Mouse (Mus musculus) CH12.LX (cell line): ENCODE data around the gene Tmem206. TPM values are rescaled to one million over a fixed set of nuclear protein-coding genes. Genes with fewer than 3 reads are reported as not detected.

Experiments
- DNase-seq: peaks from one replicate; pipeline ENCODE4 v3.0.0-alpha.2; 2013; ENCODE audit errors: extremely low read depth
- H3K27ac ChIP-seq: 2 replicates; pipeline ENCODE4 v1.5.1; 2012; ENCODE audit warnings: low read depth, mild to moderate bottlenecking, control low read depth, moderate library complexity; ENCODE audit not compliant: insufficient read depth
- H3K27me3 ChIP-seq: replicated peaks from 2 replicates; pipeline ENCODE3; 2012; ENCODE audit warnings: inconsistent platforms
- H3K36me3 ChIP-seq, 2 experiments: replicated peaks in 1 of 2; 2 replicates each; pipeline versions ENCODE3 to v1.6.1; 2012; ENCODE audit warnings: inconsistent platforms in 1 of 2, low read length in 1 of 2, mild to moderate bottlenecking in 1 of 2, mixed read lengths in 1 of 2, moderate library complexity in 1 of 2; ENCODE audit not compliant: control insufficient read depth in 1 of 2, insufficient read depth in 1 of 2
- H3K4me1 ChIP-seq, 2 experiments: 2 replicates each; pipeline ENCODE4 v1.6.1; 2012; ENCODE audit warnings: inconsistent platforms in 1 of 2, moderate library complexity in 1 of 2; ENCODE audit not compliant: insufficient read depth in 2 of 2, control insufficient read depth in 1 of 2
- H3K4me2 ChIP-seq: 2 replicates; pipeline ENCODE4 v1.6.1; 2012; ENCODE audit warnings: low read depth, mild to moderate bottlenecking, control low read depth; ENCODE audit not compliant: poor library complexity, insufficient read depth, severe bottlenecking
- H3K4me3 ChIP-seq, 3 experiments: fragments of 150-350 bp in 1 of 3; sonication (generic) in 1 of 3; replicated peaks in 1 of 3; 2 replicates each; pipeline versions ENCODE3 to v1.5.1; 2011 to 2012; ENCODE audit warnings: low read depth in 2 of 3, low read length in 2 of 3, mild to moderate bottlenecking in 2 of 3, moderate library complexity in 2 of 3, control low read depth in 1 of 3, improper control_type of control experiment in 1 of 3, inconsistent platforms in 1 of 3, mixed read lengths in 1 of 3; ENCODE audit not compliant: poor library complexity in 1 of 3
- H3K79me2 ChIP-seq: replicated peaks from 2 replicates; pipeline ENCODE4 v1.6.1; 2012; ENCODE audit warnings: mild to moderate bottlenecking, moderate library complexity; ENCODE audit not compliant: control insufficient read depth, poor library complexity, insufficient read depth, severe bottlenecking; ENCODE audit errors: extremely low read depth
- H3K9ac ChIP-seq: 2 replicates; pipeline ENCODE4 v1.6.1; 2012; ENCODE audit warnings: low read depth, mild to moderate bottlenecking, control low read depth, moderate library complexity; ENCODE audit not compliant: insufficient read depth
- H3K9me3 ChIP-seq: replicated peaks from 2 replicates; pipeline ENCODE3; 2012; ENCODE audit warnings: low read length, inconsistent platforms, mixed read lengths
- BHLHE40 ChIP-seq: IDR thresholded peaks from 2 replicates; pipeline ENCODE4 v1.6.1; 2011; ENCODE audit warnings: mild to moderate bottlenecking, low read depth, low read length, improper control_type of control experiment
- CHD1 ChIP-seq: IDR thresholded peaks from 2 replicates; pipeline ENCODE4 v1.6.1; 2012; ENCODE audit warnings: low read depth, low read length, improper control_type of control experiment, inconsistent platforms
- CHD2 ChIP-seq: IDR thresholded peaks from 2 replicates; pipeline ENCODE4 v1.6.1; 2011; ENCODE audit warnings: low read length, improper control_type of control experiment
- CTCF ChIP-seq, 2 experiments: IDR thresholded peaks in 1 of 2; conservative IDR thresholded peaks in 1 of 2; 2 replicates each; pipeline ENCODE4 v1.5.1; 2011 to 2012; ENCODE audit warnings: low read depth in 2 of 2, low read length in 2 of 2, improper control_type of control experiment in 1 of 2, inconsistent platforms in 1 of 2, mild to moderate bottlenecking in 1 of 2, moderate library complexity in 1 of 2
- E2F4 ChIP-seq: IDR thresholded peaks from 2 replicates; pipeline ENCODE4 v1.6.1; 2011; ENCODE audit warnings: low read depth, low read length, improper control_type of control experiment; ENCODE audit not compliant: insufficient replicate concordance
- ELF1 ChIP-seq: IDR thresholded peaks from 2 replicates; pipeline ENCODE4 v1.6.1; 2014; ENCODE audit warnings: low read depth, mild to moderate bottlenecking, inconsistent platforms, low read length, improper control_type of control experiment
- EP300 ChIP-seq: IDR thresholded peaks from 2 replicates; pipeline ENCODE4 v1.6.1; 2011; ENCODE audit warnings: low read length, improper control_type of control experiment
- ETS1 ChIP-seq: conservative IDR thresholded peaks from 2 replicates; pipeline ENCODE4 v1.6.1; 2012; ENCODE audit warnings: low read depth, mild to moderate bottlenecking, inconsistent platforms, low read length, improper control_type of control experiment, moderate library complexity
- GABPA ChIP-seq: IDR thresholded peaks from 2 replicates; pipeline ENCODE4 v1.6.1; 2012; ENCODE audit warnings: low read depth, low read length, improper control_type of control experiment, inconsistent platforms; ENCODE audit not compliant: insufficient replicate concordance
- HCFC1 ChIP-seq: IDR thresholded peaks from 2 replicates; pipeline ENCODE4 v1.6.1; 2012; ENCODE audit warnings: low read depth, mild to moderate bottlenecking, inconsistent platforms, low read length, improper control_type of control experiment
- IRF4 ChIP-seq: IDR thresholded peaks from 2 replicates; pipeline ENCODE4 v1.6.1; 2014; ENCODE audit warnings: low read depth, mild to moderate bottlenecking, inconsistent platforms, low read length, improper control_type of control experiment
- JUN ChIP-seq: IDR thresholded peaks from 2 replicates; pipeline ENCODE4 v1.6.1; 2011; ENCODE audit warnings: low read depth, mild to moderate bottlenecking, low read length, improper control_type of control experiment, moderate library complexity; ENCODE audit not compliant: insufficient read depth
- KAT2A ChIP-seq: IDR thresholded peaks from 2 replicates; pipeline ENCODE4 v1.6.1; 2012; ENCODE audit warnings: low read length, improper control_type of control experiment, inconsistent platforms; ENCODE audit not compliant: insufficient replicate concordance
- MAX ChIP-seq: IDR thresholded peaks from 2 replicates; pipeline ENCODE4 v1.6.1; 2011; ENCODE audit warnings: low read length, improper control_type of control experiment
- MAZ ChIP-seq: IDR thresholded peaks from 2 replicates; pipeline ENCODE4 v1.6.1; 2012; ENCODE audit warnings: low read depth, mild to moderate bottlenecking, inconsistent platforms, low read length, improper control_type of control experiment, moderate library complexity
- MEF2A ChIP-seq: IDR thresholded peaks from 2 replicates; pipeline ENCODE4 v1.6.1; 2014; ENCODE audit warnings: low read depth, mild to moderate bottlenecking, inconsistent platforms, low read length, improper control_type of control experiment, borderline replicate concordance
- MXI1 ChIP-seq: IDR thresholded peaks from 2 replicates; pipeline ENCODE4 v1.6.1; 2011; ENCODE audit warnings: mild to moderate bottlenecking, low read depth, low read length, improper control_type of control experiment
- MYC ChIP-seq: IDR thresholded peaks from 2 replicates; pipeline ENCODE4 v1.6.1; 2011; ENCODE audit warnings: low read depth, mild to moderate bottlenecking, improper control_type of control experiment, low read length
- NELFE ChIP-seq: IDR thresholded peaks from 2 replicates; pipeline ENCODE4 v1.6.1; 2011; ENCODE audit warnings: low read depth, low read length, improper control_type of control experiment
- NRF1 ChIP-seq: IDR thresholded peaks from 2 replicates; pipeline ENCODE4 v1.6.1; 2014; ENCODE audit warnings: low read depth, mild to moderate bottlenecking, inconsistent platforms, low read length, improper control_type of control experiment, moderate library complexity
- POLR2A ChIP-seq: IDR thresholded peaks from 2 replicates; pipeline ENCODE4 v1.6.1; 2011; ENCODE audit warnings: low read depth, mild to moderate bottlenecking, improper control_type of control experiment, low read length
- RAD21 ChIP-seq: IDR thresholded peaks from 2 replicates; pipeline ENCODE4 v1.6.1; 2011; ENCODE audit warnings: low read depth, mild to moderate bottlenecking, low read length, improper control_type of control experiment, moderate library complexity
- SIN3A ChIP-seq: IDR thresholded peaks from 2 replicates; pipeline ENCODE4 v1.6.1; 2012; ENCODE audit warnings: low read length, improper control_type of control experiment, inconsistent platforms
- SMC3 ChIP-seq: IDR thresholded peaks from 2 replicates; pipeline ENCODE4 v1.6.1; 2011; ENCODE audit warnings: low read depth, low read length, improper control_type of control experiment
- TBP ChIP-seq: conservative IDR thresholded peaks from 2 replicates; pipeline ENCODE4 v1.6.1; 2011; ENCODE audit warnings: low read depth, low read length, improper control_type of control experiment
- UBTF ChIP-seq: IDR thresholded peaks from 2 replicates; pipeline ENCODE4 v1.6.1; 2012; ENCODE audit warnings: low read depth, mild to moderate bottlenecking, inconsistent platforms, low read length, improper control_type of control experiment, moderate library complexity
- USF1 ChIP-seq: IDR thresholded peaks from 2 replicates; pipeline ENCODE4 v1.6.1; 2014; ENCODE audit warnings: low read depth, mild to moderate bottlenecking, inconsistent platforms, low read length, improper control_type of control experiment
- USF2 ChIP-seq: conservative IDR thresholded peaks from 2 replicates; pipeline ENCODE4 v1.6.1; 2011; ENCODE audit warnings: low read depth, low read length, improper control_type of control experiment
- ZC3H11A ChIP-seq: IDR thresholded peaks from 2 replicates; pipeline ENCODE4 v1.6.1; 2012; ENCODE audit warnings: low read depth, mild to moderate bottlenecking, inconsistent platforms, low read length, improper control_type of control experiment
- ZKSCAN1 ChIP-seq: IDR thresholded peaks from 2 replicates; pipeline ENCODE4 v1.6.1; 2012; ENCODE audit warnings: low read depth, inconsistent platforms, low read length, improper control_type of control experiment, borderline replicate concordance
- ZNF384 ChIP-seq: IDR thresholded peaks from 2 replicates; pipeline ENCODE4 v1.6.1; 2012; ENCODE audit warnings: low read depth, low read length, improper control_type of control experiment, inconsistent platforms
- dilution Hi-C: fragments of 300-500 bp; cut with MboI; formaldehyde crosslinking; loops from 2 replicates; pipeline ENCODE4 v1.14.3; 2020; ENCODE audit warnings: low sequenced_read_pairs; ENCODE audit not compliant: extremely low pct_unique_long_range_greater_than_20kb, extremely low pct_ligation_motif_present
- in situ Hi-C: fragments of 300-500 bp; cut with MboI; formaldehyde crosslinking; loops from 3 replicates; pipeline ENCODE4 v1.14.3; 2019; ENCODE audit warnings: low sequenced_read_pairs, low pct_ligation_motif_present, low pct_unique_long_range_greater_than_20kb, mixed read lengths
- polyA plus RNA-seq: library from polyadenylated mRNA; unstranded; fragments of >175 nt; gene quantifications from 2 replicates; pipeline ENCODE4 v1.2.1, GENCODE M21; 2012; ENCODE audit warnings: low read depth; ENCODE audit not compliant: insufficient read length
- total RNA-seq, 2 experiments: library from RNA; depleted of rRNA; stranded (reverse); fragments of 300-350 nt in 1 of 2; fragments of >200 nt in 1 of 2; gene quantifications; 2 replicates each; pipeline ENCODE4 v1.2.3; 2012 to 2014

Gene Tmem206
- total and polyA plus RNA-seq, 3 experiments, result 13.1 to 16.4 (median 15.4) TPM

DNA sequence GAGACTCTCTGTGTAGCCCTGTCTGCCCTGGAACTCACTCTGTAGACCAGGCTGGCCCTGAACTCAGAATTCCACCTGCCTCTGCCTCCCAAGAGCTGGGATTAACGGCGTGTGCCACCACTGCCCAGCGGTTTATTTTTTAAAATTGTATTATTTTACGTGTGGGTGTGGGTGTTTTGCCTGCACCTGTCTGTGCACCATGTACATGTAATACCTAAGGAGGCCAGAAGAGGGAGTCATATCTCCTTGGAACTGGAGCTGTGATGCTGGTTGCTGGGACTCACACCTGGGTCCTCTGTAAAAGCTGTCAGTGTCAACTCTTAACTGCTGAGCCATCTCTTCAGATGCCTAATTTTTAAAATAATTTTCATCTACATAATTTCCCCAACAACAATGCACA lies 38.8 kb downstream of the Tmem206 start:
- DNase-seq, result peak; percentile 60
- Histone ChIP-seq H3K9ac (no peak overlapping the region), H3K9me3 (no peaks in the 10 kb centered on the region), H3K27me3 (no peaks in the 10 kb centered on the region), H3K4me2 (no peak overlapping the region), H3K36me3 (peaks cover 36 to 87% of the 10 kb centered on the region in 2 experiments), H3K79me2 (0 out of 2 replicates have a peak, but pooled peaks cover 2% of the 10 kb centered on the region), H3K4me3 (no peak overlapping the region), H3K27ac (no peak overlapping the region), H3K4me1 (peaks cover 0 to 7% of the 10 kb centered on the region in 2 experiments; a peak in 1 of 4 replicates)
- TF ChIP-seq CTCF (conservative IDR thresholded peaks at IDR 0.05 in 1 of 2, IDR thresholded peaks at IDR 0.05 in 1 of 2; ENCODE audit: low read depth in 2 of 2, low read length in 2 of 2) (peak; percentile 70 to 74), SMC3 (peak; percentile 69), BHLHE40 (no peak), EP300 (no peak), RAD21 (peak; percentile 75)
- dilution Hi-C loops (no loop called here), in situ Hi-C loops (no loop called here)

DNA sequence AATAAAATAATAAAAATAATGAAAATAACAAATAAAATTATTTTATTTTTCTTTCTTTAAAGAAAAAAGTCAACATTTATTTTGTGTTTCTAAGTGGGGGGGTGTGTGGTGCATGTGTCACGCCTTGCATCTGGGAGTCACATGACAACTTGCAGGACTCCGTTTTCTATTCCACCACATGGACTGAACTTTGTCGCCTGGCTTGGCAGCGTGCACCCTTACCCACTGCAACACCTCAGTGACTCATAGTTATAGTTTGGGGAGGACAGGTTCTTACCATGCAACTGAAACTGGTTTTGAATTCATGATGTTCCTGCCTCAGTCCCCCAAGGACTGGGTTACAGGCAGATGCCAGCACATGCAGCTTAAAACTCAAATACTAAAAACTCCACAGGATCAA lies 42.5 kb downstream of the Tmem206 start:
- H3K4me1 ChIP-seq, result peaks cover 0 to 7% of the 10 kb centered on the region in 2 experiments; a peak in 1 of 4 replicates
- no peak overlapping the region for H3K4me2 ChIP-seq
- 0 out of 2 replicates have a peak, but pooled peaks cover 2% of the 10 kb centered on the region for H3K79me2 ChIP-seq
- H3K4me3 ChIP-seq, result no peak overlapping the region
- no peaks in the 10 kb centered on the region for H3K9me3 ChIP-seq
- H3K36me3 ChIP-seq, result peaks cover 31 to 71% of the 10 kb centered on the region in 2 experiments
- peak; percentile 23 for DNase-seq
- TF ChIP-seq MYC (peak; percentile 83), CHD1 (no peak), UBTF (no peak), HCFC1 (no peak), ETS1 (no peak; the same call in 1 of the 2 replicates), SIN3A (no peak), CHD2 (no peak), E2F4 (no peak), ZNF384 (no peak), RAD21 (no peak), GABPA (no peak), USF2 (no peak), CTCF (conservative IDR thresholded peaks at IDR 0.05 in 1 of 2, IDR thresholded peaks at IDR 0.05 in 1 of 2; ENCODE audit: low read depth in 2 of 2, low read length in 2 of 2) (no peak), JUN (no peak), MAZ (no peak), ZC3H11A (no peak), SMC3 (no peak), USF1 (peak; percentile 2; the same call in 1 of the 2 replicates), MAX (peak; percentile 62; the same call in 1 of the 2 replicates), NELFE (no peak), NRF1 (no peak), MEF2A (no peak), IRF4 (no peak), BHLHE40 (peak; percentile 82), MXI1 (no peak), TBP (no peak), POLR2A (no peak), KAT2A (no peak), ZKSCAN1 (no peak), ELF1 (no peak)
- H3K27me3 ChIP-seq, result no peaks in the 10 kb centered on the region
- H3K27ac ChIP-seq, result no peak overlapping the region
- H3K9ac ChIP-seq, result no peak overlapping the region
- dilution Hi-C loops (no loop called here), in situ Hi-C loops (no loop called here)
